Mouse (Mus musculus): ENCODE measurements around the gene Gng10. TPM values are rescaled to one million over a fixed set of nuclear protein-coding genes. Genes with fewer than 3 reads are reported as not detected.

Gng10 gene
- 126 TPM for polyA plus RNA-seq (2017; shearing (Covaris generic))

GRCm38 (mm10) chr4:59034918-59035785 is at the start of gene Gng10:
Gene Gng10, plus strand, starts transcription at chr4:59035088.

GRCm38 (mm10) chr4:58986540-58987190 is 48.2 kb upstream of the Gng10 start, which contains the start of gene Ptgr1:
Gene Ptgr1, minus strand, starts transcription at chr4:58987119.

GRCm38 (mm10) chr4:58994762-58995161 is 40.1 kb upstream of the Gng10 start, which contains the start of gene Dnajc25:
Gene Dnajc25, plus strand, starts transcription at chr4:58995062.

GRCm38 (mm10) chr4:59002948-59003805 is 31.7 kb upstream of the Gng10 start, which contains the start of gene Gm20503:
Gene Gm20503, plus strand, starts transcription at chr4:59003210.

Other genes with a start within 250 kb of the Gng10 start
- not detected for gene Olfr267, start 247.4 kb upstream of the Gng10 start, polyA plus RNA-seq (2017; shearing (Covaris generic))
- gene Ecpas, start 122.3 kb upstream of the Gng10 start, polyA plus RNA-seq (2017; shearing (Covaris generic)): 58.6 TPM
- not detected for gene Zkscan16, start 91.5 kb upstream of the Gng10 start, polyA plus RNA-seq (2017; shearing (Covaris generic))
- gene Ptgr1, start 48.0 kb upstream of the Gng10 start, polyA plus RNA-seq (2017; shearing (Covaris generic)): 0.68 TPM
- 6.7 TPM for gene Dnajc25, start 40.0 kb upstream of the Gng10 start, polyA plus RNA-seq (2017; shearing (Covaris generic))
- 9.6 TPM for gene Gm20503, start 31.9 kb upstream of the Gng10 start, polyA plus RNA-seq (2017; shearing (Covaris generic))
- not detected for gene AI481877, start 103.9 kb downstream of the Gng10 start, polyA plus RNA-seq (2017; shearing (Covaris generic))
- gene Ugcg, start 154.2 kb downstream of the Gng10 start, polyA plus RNA-seq (2017; shearing (Covaris generic)): 165 TPM

All from CD4-positive, CD25-positive, alpha-beta regulatory T cell (primary cell).